Mouse (Mus musculus) v-Abl transformed pro-B cells (cell line): ENCODE results near the gene Ripk4.

Experiments used
- in situ Hi-C, 2 experiments: fragments of 400-800 bp; cut with MboI; formaldehyde crosslinking; loops; one replicate each; pipeline ENCODE4 v1.15.1; 2025; ENCODE audit not compliant: unreplicated experiment in 2 of 2

Ripk4 gene

GRCm38 (mm10) chr16:97736562-97736961, 27.0 kb downstream of the Ripk4 start:
- in situ Hi-C loops: no loop called here

GRCm38 (mm10) chr16:97734760-97735322, 28.7 kb downstream of the Ripk4 start:
- in situ Hi-C loops: no loop called here

GRCm38 (mm10) chr16:97733599-97733998, 30.0 kb downstream of the Ripk4 start:
- in situ Hi-C loops: no loop called here

GRCm38 (mm10) chr16:97730321-97730720, 33.3 kb downstream of the Ripk4 start:
- in situ Hi-C loops: no loop called here

- in situ Hi-C loops: no loop called here
Observed at GRCm38 (mm10) chr16:97726436-97726835, 37.2 kb downstream of the Ripk4 start.

- in situ Hi-C loops: no loop called here
Observed at GRCm38 (mm10) chr16:97720093-97720492, 43.5 kb downstream of the Ripk4 start.

GRCm38 (mm10) chr16:97719392-97719983, 44.1 kb downstream of the Ripk4 start:
- in situ Hi-C loops: no loop called here

- in situ Hi-C loops: no loop called here
Observed at GRCm38 (mm10) chr16:97716567-97716966, 47.0 kb downstream of the Ripk4 start.

GRCm38 (mm10) chr16:97712129-97712528, 51.5 kb downstream of the Ripk4 start:
- in situ Hi-C loops: no loop called here

GRCm38 (mm10) chr16:97701871-97702270, 61.7 kb downstream of the Ripk4 start:
- in situ Hi-C loops: no loop called here

GRCm38 (mm10) chr16:97697769-97698168, 65.8 kb downstream of the Ripk4 start:
- in situ Hi-C loops: no loop called here

GRCm38 (mm10) chr16:97695709-97696108, 67.9 kb downstream of the Ripk4 start:
- in situ Hi-C loops: no loop called here
